8 mouse cellular contexts compared by ENCODE assay signal in genomic region chr4:150239087-150239480, GRCm38 (mm10). TPM values are rescaled to one million over a fixed set of nuclear protein-coding genes. Genes with fewer than 3 reads are reported as not detected.
DNase-seq lines count a peak whose midpoint lies in the region; ATAC-seq and TF ChIP-seq lines count a peak whose summit lies in the region.

No protein-coding gene starts in this region.

- H3K4me2 ChIP-seq in CH12.LX (ENCODE audit: insufficient read depth, low read depth, poor library complexity, severe bottlenecking) = peak overlapping the region; percentile 87
- peak overlapping the region; percentile 79 for H3K4me2 ChIP-seq in forebrain, embryonic 16.5 days (ENCODE audit: low read length)
- peak overlapping the region; percentile 97 for H3K4me2 ChIP-seq in liver, embryonic 15.5 days

- H3K27me3 ChIP-seq in heart, adult 2 months (ENCODE audit: control insufficient read depth, insufficient read depth, low read length) = no peaks in the 10 kb centered on the region
- H3K27me3 ChIP-seq in CH12.LX (replicated peaks) = no peaks in the 10 kb centered on the region
- no peaks in the 10 kb centered on the region for H3K27me3 ChIP-seq in forebrain, embryonic 16.5 days (replicated peaks; ENCODE audit: control insufficient read depth, insufficient read depth, low read length)
- no peaks in the 10 kb centered on the region for H3K27me3 ChIP-seq in liver, embryonic 15.5 days

- no peak for ATAC-seq in forebrain, embryonic 16.5 days
- no peak for ATAC-seq in liver, embryonic 15.5 days (ENCODE audit: insufficient read depth)

- dilution Hi-C loops in CH12.LX (cut with MboI; ENCODE audit: extremely low pct_ligation_motif_present, extremely low pct_unique_long_range_greater_than_20kb, low sequenced_read_pairs) = no loop called here

- in situ Hi-C loops in CH12.LX (cut with MboI; ENCODE audit: low pct_ligation_motif_present, low pct_unique_long_range_greater_than_20kb, low sequenced_read_pairs) = no loop called here

- no peak for DNase-seq in heart, adult 2 months
- no peak for DNase-seq in heart, adult 8-10 months (ENCODE audit: low spot score)
- DNase-seq in CH12.LX (ENCODE audit: extremely low read depth) = no peak
- no peak for DNase-seq in layer of hippocampus, adult 9-11 months
- DNase-seq in c-Kit-positive CD71-positive TER-119-positive erythroid progenitor cells, embryonic 14.5 days (ENCODE audit: low spot score) = no peak
- DNase-seq in spleen, postnatal 14 days (ENCODE audit: low spot score in 2 of 2) = no peak

- no peak for TF ChIP-seq EP300 in heart, adult 2 months (IDR thresholded peaks at IDR 0.05; ENCODE audit: insufficient read depth, low read depth, low read length)
- no peak for TF ChIP-seq EP300 in CH12.LX (IDR thresholded peaks at IDR 0.05; ENCODE audit: low read length)

- peak overlapping the region; percentile 99 for H3K27ac ChIP-seq in heart, adult 2 months
- H3K27ac ChIP-seq in CH12.LX (ENCODE audit: insufficient read depth, low read depth) = peak overlapping the region; percentile 70
- H3K27ac ChIP-seq in forebrain, embryonic 16.5 days (ENCODE audit: low read length) = no peak overlapping the region
- peak overlapping the region; percentile 56; the same call in 1 of the 2 replicates for H3K27ac ChIP-seq in liver, embryonic 15.5 days (replicated peaks)

- no peak for TF ChIP-seq POLR2A in heart, adult 2 months (IDR thresholded peaks at IDR 0.05; ENCODE audit: insufficient read depth, low read depth, low read length)
- TF ChIP-seq POLR2A in CH12.LX (IDR thresholded peaks at IDR 0.05; ENCODE audit: low read depth, low read length) = no peak

- no peak for TF ChIP-seq CTCF in heart, adult 2 months (IDR thresholded peaks at IDR 0.05)
- no peak for TF ChIP-seq CTCF in CH12.LX (conservative IDR thresholded peaks at IDR 0.05 in 1 of 2, IDR thresholded peaks at IDR 0.05 in 1 of 2; ENCODE audit: low read depth in 2 of 2, low read length in 2 of 2)

- no peak overlapping the region for H3K9ac ChIP-seq in heart, adult 2 months (ENCODE audit: low read depth, low read length)
- peak overlapping the region; percentile 93 for H3K9ac ChIP-seq in CH12.LX (ENCODE audit: insufficient read depth, low read depth)
- peak overlapping the region; percentile 12; the same call in 1 of the 2 replicates for H3K9ac ChIP-seq in forebrain, embryonic 16.5 days (replicated peaks; ENCODE audit: low read depth, low read length)
- no peak overlapping the region for H3K9ac ChIP-seq in liver, embryonic 15.5 days

- peaks cover 27% of the 10 kb centered on the region for H3K36me3 ChIP-seq in heart, adult 2 months (ENCODE audit: control insufficient read depth, insufficient read depth, low read length)
- H3K36me3 ChIP-seq in CH12.LX (replicated peaks in 1 of 2; ENCODE audit: control insufficient read depth in 1 of 2, insufficient read depth in 1 of 2, low read length in 1 of 2) = peaks cover 36 to 52% of the 10 kb centered on the region in 2 experiments
- peaks cover 13% of the 10 kb centered on the region for H3K36me3 ChIP-seq in forebrain, embryonic 16.5 days (ENCODE audit: control insufficient read depth, insufficient read depth)
- peaks cover 42% of the 10 kb centered on the region for H3K36me3 ChIP-seq in liver, embryonic 15.5 days (replicated peaks)

- WGBS in heart, adult 2 months = 48% methylated on average over 5 of the region's 5 CpGs
- WGBS in forebrain, embryonic 16.5 days = 37% methylated on average over 5 of the region's 5 CpGs
- 52% methylated on average over 5 of the region's 5 CpGs for WGBS in liver, embryonic 15.5 days (ENCODE audit: insufficient replicate concordance)

- H3K79me2 ChIP-seq in heart, adult 2 months (replicated peaks; ENCODE audit: control insufficient read depth, insufficient read depth, low read length) = no peaks in the 10 kb centered on the region; the same call in 1 of the 2 replicates
- peaks cover 55% of the 10 kb centered on the region for H3K79me2 ChIP-seq in CH12.LX (replicated peaks; ENCODE audit: control insufficient read depth, extremely low read depth, insufficient read depth, poor library complexity, severe bottlenecking)

- peaks cover 15% of the 10 kb centered on the region for H3K4me1 ChIP-seq in heart, adult 2 months (ENCODE audit: control insufficient read depth, insufficient read depth, low read length)
- peaks cover 5 to 54% of the 10 kb centered on the region in 2 experiments for H3K4me1 ChIP-seq in CH12.LX (ENCODE audit: control insufficient read depth in 1 of 2, insufficient read depth in 2 of 2)
- H3K4me1 ChIP-seq in forebrain, embryonic 16.5 days (replicated peaks; ENCODE audit: control insufficient read depth, insufficient read depth, low read length) = peaks cover 39% of the 10 kb centered on the region
- H3K4me1 ChIP-seq in liver, embryonic 15.5 days (replicated peaks) = peaks cover 83% of the 10 kb centered on the region

- no peaks in the 10 kb centered on the region for H3K9me3 ChIP-seq in CH12.LX (replicated peaks; ENCODE audit: low read length)
- H3K9me3 ChIP-seq in forebrain, embryonic 16.5 days (ENCODE audit: control insufficient read depth, low read length) = no peaks in the 10 kb centered on the region
- H3K9me3 ChIP-seq in liver, embryonic 15.5 days (replicated peaks) = no peaks in the 10 kb centered on the region

- no peak for TF ChIP-seq RAD21 in CH12.LX (IDR thresholded peaks at IDR 0.05; ENCODE audit: low read depth, low read length)

- intact Hi-C loops in heart, adult 2 months (cut with DNase I) = loop anchor here (10.0 kb wide), 1 partner anchor 214 kb away; no protein-coding TSS in a partner anchor

- H3K4me3 ChIP-seq in heart, adult 2 months = peak overlapping the region; percentile 91; the same call in 1 of the 2 replicates
- peak overlapping the region; percentile 97 to 100 (median 98) for H3K4me3 ChIP-seq in CH12.LX (replicated peaks in 1 of 3; ENCODE audit: low read depth in 2 of 3, low read length in 2 of 3, poor library complexity in 1 of 3)
- H3K4me3 ChIP-seq in forebrain, embryonic 16.5 days (replicated peaks; ENCODE audit: low read length) = peak overlapping the region; percentile 71
- H3K4me3 ChIP-seq in liver, embryonic 15.5 days (replicated peaks) = peak overlapping the region; percentile 88

TF ChIP-seq in CH12.LX, 34 proteins besides CTCF, POLR2A, EP300 and RAD21:
- no peak for TF ChIP-seq NELFE (IDR thresholded peaks at IDR 0.05; ENCODE audit: low read depth, low read length)
- no peak for TF ChIP-seq HCFC1 (IDR thresholded peaks at IDR 0.05; ENCODE audit: low read depth, low read length)
- TF ChIP-seq JUND (conservative IDR thresholded peaks at IDR 0.05; ENCODE audit: low read depth, low read length) = no peak
- no peak for TF ChIP-seq IRF4 (IDR thresholded peaks at IDR 0.05; ENCODE audit: low read depth, low read length)
- no peak for TF ChIP-seq JUN (IDR thresholded peaks at IDR 0.05; ENCODE audit: insufficient read depth, low read depth, low read length)
- TF ChIP-seq SMC3 (IDR thresholded peaks at IDR 0.05; ENCODE audit: low read depth, low read length) = no peak
- no peak for TF ChIP-seq ETS1 (conservative IDR thresholded peaks at IDR 0.05; ENCODE audit: low read depth, low read length)
- TF ChIP-seq ZNF384 (IDR thresholded peaks at IDR 0.05; ENCODE audit: low read depth, low read length) = no peak
- TF ChIP-seq ELF1 (IDR thresholded peaks at IDR 0.05; ENCODE audit: low read depth, low read length) = no peak
- TF ChIP-seq ZMIZ1 (IDR thresholded peaks at IDR 0.05; ENCODE audit: low read depth, low read length) = no peak
- no peak for TF ChIP-seq NRF1 (IDR thresholded peaks at IDR 0.05; ENCODE audit: low read depth, low read length)
- TF ChIP-seq ZC3H11A (IDR thresholded peaks at IDR 0.05; ENCODE audit: low read depth, low read length) = no peak
- no peak for TF ChIP-seq USF2 (conservative IDR thresholded peaks at IDR 0.05; ENCODE audit: low read depth, low read length)
- no peak for TF ChIP-seq MAX (IDR thresholded peaks at IDR 0.05; ENCODE audit: low read length)
- TF ChIP-seq UBTF (IDR thresholded peaks at IDR 0.05; ENCODE audit: low read depth, low read length) = no peak
- TF ChIP-seq TBP (conservative IDR thresholded peaks at IDR 0.05; ENCODE audit: low read depth, low read length) = no peak
- no peak for TF ChIP-seq ZKSCAN1 (IDR thresholded peaks at IDR 0.05; ENCODE audit: borderline replicate concordance, low read depth, low read length)
- TF ChIP-seq POLR2AphosphoS2 (IDR thresholded peaks at IDR 0.05; ENCODE audit: low read depth, low read length) = no peak

RNA-seq across cellular contexts. Expression of gene Eno1, which starts 2.6 kb away (rescaled TPM):
- total RNA-seq in heart, adult 2 months (2021) = 100 to 1,000 TPM; 111 to 113 TPM
- polyA plus RNA-seq in heart, adult 2 months (2012; rRNA removed) = 179 and 246 TPM in 2 replicates
- 100 to 1,000 TPM; 110 to 133 (median 121) TPM for total RNA-seq in heart, adult 8-10 months (2022)
- 1,210 and 1,985 TPM in 2 replicates for total RNA-seq in CH12.LX (2012; rRNA removed)
- total RNA-seq in CH12.LX (2014; rRNA removed) = 903 and 1,109 TPM in 2 replicates
- 1,272 and 1,619 TPM in 2 replicates for polyA plus RNA-seq in CH12.LX (2012; ENCODE audit: insufficient read length, low read depth)
- 979 and 980 TPM in 2 replicates for polyA plus RNA-seq in forebrain, embryonic 16.5 days (2015; fragmentation: Nextera tagmentation; extraction: Ambion mirVana)
- polyA plus RNA-seq in liver, embryonic 15.5 days (2015; fragmentation: Nextera tagmentation; extraction: Ambion mirVana) = 557 and 577 TPM in 2 replicates

RNA-seq across cellular contexts. Expression of gene Car6, which starts 38.0 kb away (rescaled TPM):
- not detected for total RNA-seq in heart, adult 2 months (2021)
- not detected in 2 replicates for polyA plus RNA-seq in heart, adult 2 months (2012; rRNA removed)
- total RNA-seq in heart, adult 8-10 months (2022) = under 1 TPM in 1 of 4 experiments, not detected in 3; 0.29 TPM
- total RNA-seq in CH12.LX (2012; rRNA removed) = not detected in 2 replicates
- total RNA-seq in CH12.LX (2014; rRNA removed) = not detected in 2 replicates
- not detected in 2 replicates for polyA plus RNA-seq in CH12.LX (2012; ENCODE audit: insufficient read length, low read depth)
- not detected in 2 replicates for polyA plus RNA-seq in forebrain, embryonic 16.5 days (2015; fragmentation: Nextera tagmentation; extraction: Ambion mirVana)
- polyA plus RNA-seq in liver, embryonic 15.5 days (2015; fragmentation: Nextera tagmentation; extraction: Ambion mirVana) = not detected in 2 replicates

RNA-seq across cellular contexts. Expression of gene Rere, which starts 42.4 kb away (rescaled TPM):
- total RNA-seq in heart, adult 2 months (2021) = 10 to 100 TPM; 39.0 to 46.4 TPM
- polyA plus RNA-seq in heart, adult 2 months (2012; rRNA removed) = 16.2 and 19.3 TPM in 2 replicates
- 10 to 100 TPM; 34.8 to 57.6 (median 51.3) TPM for total RNA-seq in heart, adult 8-10 months (2022)
- 8.2 and 8.7 TPM in 2 replicates for total RNA-seq in CH12.LX (2012; rRNA removed)
- total RNA-seq in CH12.LX (2014; rRNA removed) = 3.1 and 3.4 TPM in 2 replicates
- 28.2 and 36.5 TPM in 2 replicates for polyA plus RNA-seq in CH12.LX (2012; ENCODE audit: insufficient read length, low read depth)
- polyA plus RNA-seq in forebrain, embryonic 16.5 days (2015; fragmentation: Nextera tagmentation; extraction: Ambion mirVana) = 25.2 and 34.5 TPM in 2 replicates
- 5.3 and 6.8 TPM in 2 replicates for polyA plus RNA-seq in liver, embryonic 15.5 days (2015; fragmentation: Nextera tagmentation; extraction: Ambion mirVana)

Comparison
In these comparisons a context has a peak if more than half of its experiments do, and no peak if none do; other contexts are left out.
1. H3K9ac ChIP-seq: peak in CH12.LX (single experiment) and forebrain, embryonic 16.5 days (single experiment); none in heart, adult 2 months (single experiment) and liver, embryonic 15.5 days (single experiment).
2. Peak in every context shown above with its lines, with median percentiles within 50 percentile points of each other: H3K4me3 ChIP-seq and H3K4me2 ChIP-seq.